Mouse (Mus musculus) heart, adult 11 months (tissue): ENCODE data around the gene Hnrnpll.
A peak's percentile ranks its signal among the peaks of the same experiment; 100 is the strongest.

Source experiments
- DNase-seq: peaks from one replicate; pipeline ENCODE4 v3.0.0; 2022

The Hnrnpll gene

DNA sequence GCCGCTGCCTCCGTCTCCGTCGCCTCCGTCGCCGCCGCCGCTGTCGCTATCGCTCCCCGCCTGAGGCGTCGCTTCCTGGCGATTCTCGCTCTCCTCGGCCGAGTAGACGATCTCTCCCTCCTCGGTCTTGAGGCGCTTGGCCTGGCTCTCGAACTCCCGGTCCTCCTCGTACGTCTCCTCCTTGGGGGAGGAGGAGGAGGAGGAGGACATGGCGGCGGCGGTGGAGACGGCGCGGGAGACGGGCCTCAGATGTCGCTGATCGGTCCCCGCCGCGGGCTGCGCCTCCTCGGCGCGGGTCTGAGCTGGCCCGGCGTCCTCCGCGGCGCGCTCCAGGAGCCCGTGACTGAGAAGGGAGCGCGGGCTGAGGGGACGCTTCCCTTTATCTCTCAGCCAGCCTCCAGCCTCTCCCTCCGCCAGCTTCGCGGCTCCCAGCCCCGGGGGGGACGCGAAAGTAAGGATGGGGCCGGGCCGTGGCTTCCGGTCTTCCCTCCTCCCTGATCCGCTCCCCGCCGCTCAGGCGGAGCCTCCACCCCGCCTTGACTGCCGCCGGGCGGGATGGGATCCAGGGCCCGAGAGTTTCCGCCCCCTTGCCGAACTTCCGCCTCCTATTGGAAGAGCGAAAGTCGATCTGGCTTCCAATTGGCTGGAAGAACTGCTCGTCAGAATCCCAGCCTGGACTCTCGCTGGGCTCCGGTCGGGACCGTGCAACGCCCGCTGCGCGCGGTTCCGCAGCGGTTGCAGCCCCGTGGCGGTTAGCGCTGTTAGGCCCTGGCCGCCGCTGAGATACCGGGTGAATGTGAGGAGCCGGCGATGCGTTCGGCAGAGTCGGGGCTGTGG lies at the start of gene Hnrnpll:
TSS of gene Hnrnpll (minus strand) at position 552 of the 837 bp plus-strand sequence.
- DNase-seq, result peak; percentile 100

DNA sequence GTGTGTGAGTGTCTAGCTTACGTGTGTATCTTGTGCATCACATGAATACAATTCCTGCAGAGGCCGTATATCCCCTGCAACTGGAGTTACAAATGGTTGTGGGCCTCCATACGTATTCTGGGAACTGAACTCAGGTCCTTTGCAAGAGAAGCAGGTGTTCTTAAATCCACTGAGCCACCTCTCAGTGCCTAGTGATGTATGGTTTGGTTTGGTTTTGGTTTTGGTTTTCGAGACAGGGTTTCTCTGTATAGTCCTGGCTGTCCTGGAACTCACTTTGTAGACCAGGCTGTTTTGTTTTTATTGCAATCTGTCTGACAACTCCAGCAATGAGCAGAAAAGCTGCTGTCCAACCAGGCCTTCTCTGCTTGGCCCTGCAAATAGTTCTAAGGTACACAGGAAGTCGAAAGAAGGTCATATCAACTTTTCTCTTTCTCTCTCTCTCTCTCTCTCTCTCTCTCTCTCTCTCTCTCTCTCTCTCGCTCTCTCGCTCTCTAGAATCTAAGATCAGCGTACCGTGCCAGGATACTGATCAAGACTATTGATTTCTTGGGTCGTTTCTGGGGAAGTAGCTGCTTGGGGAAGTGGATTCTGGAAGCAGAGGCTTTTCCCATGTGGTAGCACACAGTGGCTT lies 43.3 kb upstream of the Hnrnpll start:
- peak; percentile 7 for DNase-seq

DNA sequence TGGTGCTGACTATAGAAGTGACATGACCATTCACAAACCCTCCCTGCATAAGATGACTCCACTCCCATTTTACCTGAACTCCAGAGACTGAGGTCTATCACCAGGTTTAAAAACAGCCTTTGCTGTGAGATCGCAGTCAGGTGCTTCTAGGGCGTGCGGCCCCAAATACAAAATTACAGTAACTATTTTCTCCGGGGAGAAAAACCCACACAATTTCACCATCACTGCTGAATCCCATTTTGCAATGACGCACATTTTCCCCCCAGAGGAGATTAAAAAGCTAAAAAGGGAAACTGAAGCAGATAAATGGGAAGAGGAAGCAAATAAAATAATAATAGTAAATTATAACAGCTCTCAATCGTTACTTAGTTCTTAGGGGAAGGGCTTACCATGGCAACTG lies 37.7 kb upstream of the Hnrnpll start:
- peak; percentile 51 for DNase-seq

DNA sequence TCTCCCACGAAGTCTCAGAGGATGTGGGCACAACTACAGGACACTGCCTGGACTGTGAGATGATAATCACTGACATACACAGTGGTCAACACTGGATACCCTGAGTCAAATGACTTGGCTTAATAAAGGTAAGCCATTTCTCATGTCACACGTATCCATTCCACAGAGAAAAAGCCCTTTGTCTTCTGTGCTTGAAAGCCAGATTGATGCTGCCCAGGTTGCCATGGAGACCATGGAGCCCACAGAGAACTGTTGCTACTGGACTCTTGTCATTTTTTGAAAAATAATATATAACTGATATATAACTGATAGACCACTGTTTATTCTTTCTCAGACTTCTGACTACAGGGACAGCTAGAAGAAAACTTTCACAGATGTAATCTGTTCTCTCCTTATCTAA lies 35.1 kb upstream of the Hnrnpll start:
- DNase-seq, result peak; percentile 25

DNA sequence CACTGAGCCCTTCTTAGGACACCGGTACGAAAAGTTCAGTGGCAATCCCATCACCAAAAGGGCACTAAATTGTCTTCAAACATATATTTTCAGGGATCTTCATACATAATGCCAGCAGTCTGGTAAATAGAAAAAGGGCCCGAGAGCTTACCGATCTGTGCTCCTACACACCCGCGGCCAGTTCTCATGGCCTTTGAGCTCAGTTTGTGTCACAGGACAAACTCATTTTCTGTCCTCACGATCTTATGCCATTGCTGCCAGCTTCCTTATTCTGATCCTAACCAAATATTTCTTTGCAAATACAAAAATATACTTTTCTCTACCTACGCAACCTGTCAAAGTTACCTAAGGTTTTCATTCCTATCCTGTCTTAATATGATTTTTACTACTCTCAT lies 34.6 kb upstream of the Hnrnpll start:
- DNase-seq, result peak; percentile 56

DNA sequence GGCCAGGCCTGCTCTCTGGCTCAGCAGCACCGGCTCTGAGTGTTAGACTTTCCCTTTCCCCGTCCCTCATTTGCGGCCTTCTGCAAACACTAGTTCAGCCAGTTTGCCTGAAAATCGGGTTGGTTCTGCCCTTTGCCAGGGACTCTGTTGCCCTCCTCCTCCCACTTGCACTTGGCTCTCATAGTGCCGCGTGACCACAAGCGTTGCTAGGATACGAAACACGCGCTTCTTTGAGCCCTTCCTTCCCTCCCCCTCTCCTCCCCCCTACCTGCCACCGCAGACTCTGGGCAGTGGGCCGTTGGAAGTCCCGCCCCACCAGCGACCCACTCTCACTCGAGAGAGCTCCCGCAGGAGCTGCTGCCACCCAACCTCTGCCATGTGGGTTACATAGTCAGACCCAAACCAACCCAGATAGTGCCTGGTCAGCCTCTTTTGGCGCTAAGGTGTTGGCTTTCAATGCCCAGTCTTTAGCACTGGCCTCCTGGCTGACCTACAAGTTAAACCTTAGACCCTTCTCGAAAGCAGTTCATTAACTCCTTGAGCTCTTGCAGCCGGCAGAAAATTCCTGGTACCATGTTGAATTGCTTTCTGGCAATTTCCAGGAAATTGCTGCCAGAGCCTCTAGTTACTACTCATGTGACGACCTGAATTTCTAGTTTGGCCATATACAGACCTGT lies 34.0 kb upstream of the Hnrnpll start:
- peak; percentile 94 for DNase-seq

DNA sequence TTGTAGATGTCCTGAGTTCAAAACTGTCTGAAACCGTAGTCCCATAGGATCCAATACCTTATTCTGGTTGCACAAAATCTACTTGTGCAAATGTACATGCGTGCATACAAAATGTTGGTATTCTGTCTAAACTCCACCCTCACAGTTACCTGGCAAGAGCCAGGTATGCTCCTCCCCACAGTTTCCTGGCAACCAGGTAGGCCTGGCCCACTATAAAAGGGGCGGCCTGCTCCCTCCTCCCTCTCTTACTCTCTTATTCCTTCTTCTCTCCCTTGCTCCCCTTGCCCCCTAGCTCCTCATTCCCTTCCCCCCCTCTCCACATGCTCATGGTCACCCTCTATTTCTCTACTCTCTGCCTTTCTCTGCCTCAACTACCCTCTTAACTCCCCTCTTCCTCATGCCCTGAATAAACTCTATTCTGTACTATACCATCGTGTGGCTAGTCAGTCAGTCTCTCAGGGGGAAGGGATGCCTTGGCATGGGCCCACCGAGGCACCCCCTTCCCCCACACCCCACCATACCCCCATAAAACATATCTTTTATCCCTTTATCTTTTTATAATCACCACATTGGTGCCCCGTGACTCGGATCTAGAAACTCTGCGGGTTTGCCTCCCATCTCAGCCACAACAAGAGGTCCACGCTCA lies 33.2 kb upstream of the Hnrnpll start:
- peak; percentile 29 for DNase-seq

DNA sequence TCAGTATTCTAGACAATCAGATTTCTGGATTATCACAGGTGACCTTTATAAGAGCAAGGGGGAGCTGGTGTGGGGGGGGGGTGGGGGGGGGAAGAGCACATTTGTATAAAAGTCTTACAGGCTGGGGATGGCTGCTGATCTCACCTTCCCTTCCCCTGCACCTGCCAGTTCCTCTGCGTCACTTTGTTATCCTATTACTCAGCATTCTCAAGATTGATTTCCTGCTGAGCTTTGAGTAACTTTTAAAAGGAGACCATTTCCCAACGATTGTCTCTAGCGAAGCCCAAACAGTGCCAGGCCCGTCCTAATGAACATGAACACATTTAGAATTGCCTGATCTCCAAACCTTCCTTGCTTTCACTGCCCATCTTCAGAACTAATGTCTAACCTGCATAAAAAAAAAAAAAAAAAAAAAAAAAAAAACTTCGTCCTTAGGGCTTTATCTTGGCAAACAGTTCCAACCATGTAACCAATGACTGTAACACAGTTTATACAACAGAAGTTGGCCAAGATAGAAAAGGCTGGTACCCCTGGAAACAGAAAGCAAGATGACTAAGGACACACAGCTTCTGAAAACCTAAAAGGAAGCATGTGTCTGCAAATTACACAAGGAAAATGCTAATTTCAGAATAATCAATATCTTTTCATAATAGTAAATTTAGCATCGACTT lies 29.9 kb upstream of the Hnrnpll start:
- DNase-seq, result no peak

DNA sequence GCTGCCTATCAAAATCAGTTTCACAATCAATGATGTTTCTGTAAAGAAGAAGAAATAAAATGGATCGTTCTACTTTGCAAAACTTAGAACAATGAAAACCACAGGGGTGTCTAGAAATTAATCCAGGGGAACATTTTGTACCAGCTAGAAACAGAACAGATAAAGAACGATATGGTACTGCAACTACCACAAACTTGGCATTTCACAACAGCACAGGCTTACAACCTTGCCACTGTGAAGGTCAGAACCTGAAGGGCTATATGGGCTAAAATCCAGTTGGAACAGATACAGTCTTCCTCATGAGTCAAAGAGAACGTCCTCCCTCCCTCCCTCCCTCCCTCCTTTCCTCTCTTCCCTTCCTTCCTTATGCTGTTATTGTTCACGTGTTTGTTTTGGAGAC lies 28.4 kb upstream of the Hnrnpll start:
- peak; percentile 34 for DNase-seq

DNA sequence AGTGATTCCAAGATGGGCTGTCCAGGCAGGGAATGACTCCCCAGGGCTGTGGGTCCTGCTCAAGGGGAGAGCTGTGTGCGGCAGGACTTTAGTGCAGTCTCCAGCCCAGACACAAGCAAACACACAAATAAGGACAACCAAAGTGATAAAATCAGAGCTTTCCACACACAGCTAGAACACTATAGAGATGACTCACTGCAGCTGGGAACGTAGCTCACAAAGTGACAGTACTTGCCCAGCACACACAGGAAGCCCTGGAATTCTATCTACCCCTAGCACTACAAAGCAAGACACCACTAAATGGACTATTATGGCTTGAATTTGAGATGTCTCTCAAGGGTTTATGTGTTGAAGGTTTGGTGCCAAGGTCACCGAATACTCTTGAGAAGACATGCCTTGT lies 26.0 kb upstream of the Hnrnpll start:
- peak; percentile 46 for DNase-seq

DNA sequence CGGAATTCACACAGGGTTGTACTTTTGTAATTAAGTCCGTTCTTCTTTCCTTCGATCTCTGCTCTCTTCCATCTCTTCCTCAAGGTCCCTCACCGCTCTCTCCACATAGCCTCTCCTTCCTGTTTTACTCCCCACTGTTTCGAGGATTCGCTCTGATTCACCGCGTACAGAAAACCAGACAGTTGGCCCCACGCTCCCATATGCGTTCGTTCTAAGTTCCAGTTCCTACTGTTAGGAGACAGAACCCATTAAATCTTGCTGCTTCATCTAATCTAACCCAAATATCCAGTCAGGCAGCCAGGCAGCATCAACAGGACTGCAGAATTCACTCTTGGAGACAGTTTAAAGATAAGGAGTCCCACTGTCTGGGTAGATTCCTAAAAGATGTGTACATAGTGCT lies 24.5 kb upstream of the Hnrnpll start:
- DNase-seq, result peak; percentile 55

DNA sequence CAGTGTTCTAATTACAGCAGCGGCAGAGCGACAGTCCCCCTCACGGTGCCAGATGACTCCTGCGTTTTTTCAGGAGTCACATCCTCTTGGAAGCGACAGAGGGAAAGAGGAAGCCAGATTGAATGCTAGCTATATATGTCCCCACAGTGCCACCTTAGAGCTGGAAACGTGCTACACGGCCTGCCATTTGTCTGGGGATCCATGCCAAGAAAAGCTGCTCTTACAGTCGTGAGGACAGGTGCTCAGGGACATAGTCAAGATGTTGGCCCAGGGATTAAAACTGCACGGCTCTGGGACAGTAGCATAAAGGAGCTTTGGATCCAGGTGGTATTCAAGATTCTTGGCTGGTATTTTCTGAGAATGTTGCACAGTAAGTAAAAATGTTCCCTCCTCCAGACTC lies 22.3 kb upstream of the Hnrnpll start:
- peak; percentile 87 for DNase-seq

DNA sequence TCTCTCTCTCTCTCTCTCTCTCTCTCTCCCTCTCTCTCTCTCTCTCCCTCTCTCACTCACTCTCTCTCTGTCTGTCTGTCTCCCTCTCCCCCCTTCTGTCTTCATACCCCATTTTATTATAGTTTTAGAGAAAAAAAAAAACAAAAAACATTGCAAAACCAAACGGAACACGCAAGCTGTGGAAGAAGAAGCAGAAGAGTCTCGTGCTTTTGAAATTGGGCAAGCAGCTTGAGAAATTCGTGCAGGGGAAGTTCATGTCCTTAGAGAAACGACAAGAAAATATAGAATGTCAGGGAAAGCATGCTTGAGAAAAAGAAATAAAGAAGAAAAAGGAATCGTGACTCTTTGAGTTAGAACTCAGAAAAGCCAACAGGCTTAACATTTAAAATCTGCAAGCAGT lies 21.1 kb upstream of the Hnrnpll start:
- no peak for DNase-seq

DNA sequence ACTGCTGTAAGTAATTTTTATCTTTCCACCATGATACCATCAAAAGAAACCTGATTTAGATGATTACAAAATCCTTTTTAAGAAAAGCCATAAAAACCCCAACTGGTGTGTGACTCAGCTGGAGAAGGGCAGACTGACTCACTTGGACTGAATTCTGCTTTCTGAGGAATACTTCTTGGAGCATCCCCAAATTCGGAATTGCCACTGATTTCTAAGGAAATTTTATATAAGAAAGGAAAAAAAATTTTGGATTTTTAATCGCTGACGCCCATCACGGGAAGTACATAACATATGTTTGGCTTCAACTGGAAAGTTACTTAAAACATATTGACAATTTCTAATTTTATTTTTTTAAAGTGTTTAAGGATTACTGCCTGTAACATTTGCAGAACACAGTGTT lies 16.6 kb upstream of the Hnrnpll start:
- DNase-seq, result peak; percentile 34

DNA sequence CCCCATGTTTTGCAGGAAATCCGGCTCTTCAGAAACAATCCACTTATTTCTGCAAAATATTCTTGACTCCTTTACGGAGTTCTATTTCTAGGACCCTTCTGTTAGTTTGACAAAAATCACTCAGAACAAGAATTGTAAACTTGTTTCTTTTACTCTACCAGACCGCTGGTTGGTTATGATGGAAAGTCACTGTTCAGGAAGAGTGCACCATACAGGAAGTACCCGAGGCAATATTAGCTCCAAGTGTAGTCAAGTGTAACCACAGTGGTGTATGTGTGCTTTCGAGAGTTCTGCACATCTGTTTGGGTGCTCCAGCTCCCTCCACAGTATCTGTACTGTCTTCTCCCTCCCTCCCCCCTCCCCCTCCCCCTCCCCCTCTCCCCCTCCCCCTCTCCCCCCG lies 5.1 kb upstream of the Hnrnpll start:
- peak; percentile 42 for DNase-seq

DNA sequence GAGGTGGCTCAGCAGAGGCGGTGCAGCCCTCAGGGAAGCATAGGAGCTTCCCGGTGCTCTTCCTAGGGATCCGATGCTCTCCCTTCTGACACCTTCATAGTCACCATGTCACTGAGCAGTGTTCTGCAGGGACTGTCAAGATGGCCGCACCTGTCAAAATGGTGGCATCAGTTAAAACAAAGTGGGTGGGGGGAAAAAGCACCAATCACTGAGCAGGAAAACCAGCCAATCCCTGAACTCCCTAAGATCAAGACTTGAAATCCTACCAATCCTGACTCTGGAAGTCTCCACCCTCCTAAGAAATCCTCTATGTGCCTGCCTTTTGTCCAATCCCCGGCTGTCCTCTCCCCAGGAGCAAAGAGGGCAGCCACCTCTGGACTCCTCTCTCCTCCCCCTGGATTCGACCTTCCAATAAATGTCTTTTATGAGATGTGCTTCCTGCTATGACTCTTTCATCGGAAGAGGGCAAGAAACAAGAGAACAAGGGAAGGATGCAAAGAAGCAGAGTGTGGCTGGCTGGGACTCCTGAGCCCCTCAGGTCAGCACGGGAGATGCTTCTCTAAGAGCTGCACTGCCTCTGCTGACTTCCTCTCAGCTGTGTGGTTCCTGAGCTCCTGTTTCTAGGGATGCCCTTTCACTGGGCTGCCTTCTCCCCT lies 1.8 kb upstream of the Hnrnpll start:
- peak; percentile 82 for DNase-seq

DNA sequence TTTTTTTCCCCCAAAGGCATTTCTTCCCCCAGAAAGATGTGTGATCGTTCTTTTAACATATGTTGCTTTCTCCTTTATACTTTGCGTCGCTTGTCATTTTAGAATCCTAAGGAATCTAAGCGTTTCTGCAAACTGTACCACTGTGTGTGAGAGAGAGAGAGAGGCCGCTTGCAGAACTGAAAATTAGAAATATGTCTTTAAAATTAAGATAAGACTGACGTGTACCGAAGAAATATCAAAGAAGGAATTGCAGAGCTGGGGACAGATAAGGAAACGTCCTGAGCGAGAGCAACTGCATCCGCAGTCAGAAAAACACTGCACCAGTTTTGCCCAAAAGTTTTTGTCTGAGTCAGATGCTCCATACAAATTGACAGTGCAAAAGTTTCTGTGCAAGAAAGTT lies 1.3 kb upstream of the Hnrnpll start:
- no peak for DNase-seq

DNA sequence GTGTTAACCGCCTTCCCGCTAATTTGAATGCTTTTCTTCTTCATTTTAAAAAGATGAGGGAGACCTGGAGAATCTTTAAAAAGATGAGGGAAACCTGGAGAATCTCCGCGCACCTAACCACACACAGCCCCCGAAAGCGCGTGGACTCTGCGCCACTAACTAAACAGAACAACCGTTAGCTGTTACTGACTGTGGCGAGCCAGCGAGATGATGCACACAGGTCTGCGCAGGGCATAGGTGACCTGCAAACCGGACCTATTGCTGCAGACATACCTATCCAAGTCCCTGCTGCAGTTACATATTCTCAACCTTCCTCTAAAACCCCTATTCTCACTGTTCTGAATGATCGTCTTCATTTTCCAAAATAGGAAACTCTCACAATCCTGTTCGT lies 481 bp upstream of the Hnrnpll start:
- no peak for DNase-seq

DNA sequence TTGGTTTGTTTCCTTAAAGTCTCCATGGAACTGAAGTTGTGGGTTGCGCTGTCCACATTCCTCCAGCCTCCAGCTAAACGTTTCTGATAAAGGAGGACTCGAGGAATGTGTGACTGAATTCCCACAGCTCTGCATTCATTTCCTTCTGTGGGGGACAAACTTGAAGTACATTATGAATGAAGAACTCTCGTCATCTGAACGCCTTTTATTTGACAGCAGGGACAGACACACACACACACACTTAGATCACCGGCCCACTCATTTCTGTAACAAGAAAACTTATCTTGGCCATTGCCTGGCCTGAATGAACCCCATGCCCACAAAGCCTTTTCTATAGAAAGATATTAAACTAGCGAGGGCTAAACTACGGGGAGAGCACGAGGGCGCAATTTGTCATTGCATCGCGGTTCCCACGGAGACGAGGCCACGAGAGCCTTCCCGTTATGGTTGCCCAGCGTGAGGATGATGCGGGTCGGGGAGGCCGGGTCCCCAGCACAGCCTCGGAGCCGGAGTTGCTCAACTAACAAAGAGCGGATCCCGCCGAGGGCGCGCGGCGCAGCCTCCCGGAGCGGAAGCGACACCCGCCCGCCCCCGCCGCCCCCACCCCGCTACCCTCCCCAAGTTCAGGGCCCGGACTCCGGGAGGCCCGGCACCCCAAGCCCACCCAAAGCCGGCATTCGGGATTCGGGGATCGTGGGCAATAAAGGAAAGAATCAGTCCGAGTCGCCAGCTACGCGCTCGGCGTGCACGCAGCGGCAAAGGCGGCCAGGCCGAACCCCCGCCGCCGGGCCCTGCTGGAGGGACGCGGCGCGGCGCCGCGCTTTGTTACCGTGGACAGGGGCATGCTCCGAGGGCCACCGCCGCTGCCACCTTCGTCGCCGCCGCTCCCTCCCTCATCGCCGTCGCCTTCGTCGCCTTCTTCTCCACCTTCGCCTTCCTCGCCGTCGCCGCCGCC lies 1.0 kb downstream of the Hnrnpll start:
- peak; percentile 95 for DNase-seq

DNA sequence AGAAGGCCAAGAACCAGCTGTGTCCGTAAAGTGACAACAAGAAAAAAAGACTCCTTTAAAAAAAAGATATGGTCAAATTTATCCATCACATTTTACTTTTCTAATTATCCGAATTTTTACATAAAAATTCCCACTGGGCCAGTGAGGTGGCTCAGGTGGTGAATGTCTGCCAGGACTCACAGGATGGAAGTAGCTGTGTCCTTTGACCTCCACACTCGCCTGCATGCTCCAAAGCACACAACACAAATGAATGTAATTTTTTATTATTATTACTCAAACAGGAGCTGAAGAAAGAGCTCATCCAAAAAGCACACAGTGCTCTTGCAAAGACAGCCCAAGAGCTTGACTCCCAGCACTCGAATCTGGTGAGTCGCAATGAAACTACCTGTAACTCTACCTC lies 2.0 kb downstream of the Hnrnpll start:
- peak; percentile 74 for DNase-seq

DNA sequence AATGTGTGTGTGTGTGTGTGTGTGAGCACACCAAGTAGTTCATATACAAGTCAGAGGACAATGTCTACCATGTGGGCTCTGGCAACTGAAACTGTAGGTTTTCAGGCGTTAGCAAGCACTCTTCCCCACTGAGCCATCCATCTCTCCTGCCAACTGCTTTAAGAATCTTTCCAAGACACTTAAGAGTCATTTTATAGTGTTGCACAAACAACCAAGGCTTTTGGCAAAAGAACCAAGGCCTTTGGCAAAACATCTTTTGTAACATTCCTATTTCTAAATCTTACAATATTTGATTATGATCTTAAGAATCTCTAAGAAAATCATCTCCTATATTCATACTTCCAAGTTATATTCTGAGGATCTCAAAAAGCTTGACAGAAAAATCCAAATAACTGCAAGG lies 2.4 kb downstream of the Hnrnpll start:
- DNase-seq, result peak; percentile 50
